10 mouse cellular contexts compared by ENCODE assay signal in the genomic region with DNA sequence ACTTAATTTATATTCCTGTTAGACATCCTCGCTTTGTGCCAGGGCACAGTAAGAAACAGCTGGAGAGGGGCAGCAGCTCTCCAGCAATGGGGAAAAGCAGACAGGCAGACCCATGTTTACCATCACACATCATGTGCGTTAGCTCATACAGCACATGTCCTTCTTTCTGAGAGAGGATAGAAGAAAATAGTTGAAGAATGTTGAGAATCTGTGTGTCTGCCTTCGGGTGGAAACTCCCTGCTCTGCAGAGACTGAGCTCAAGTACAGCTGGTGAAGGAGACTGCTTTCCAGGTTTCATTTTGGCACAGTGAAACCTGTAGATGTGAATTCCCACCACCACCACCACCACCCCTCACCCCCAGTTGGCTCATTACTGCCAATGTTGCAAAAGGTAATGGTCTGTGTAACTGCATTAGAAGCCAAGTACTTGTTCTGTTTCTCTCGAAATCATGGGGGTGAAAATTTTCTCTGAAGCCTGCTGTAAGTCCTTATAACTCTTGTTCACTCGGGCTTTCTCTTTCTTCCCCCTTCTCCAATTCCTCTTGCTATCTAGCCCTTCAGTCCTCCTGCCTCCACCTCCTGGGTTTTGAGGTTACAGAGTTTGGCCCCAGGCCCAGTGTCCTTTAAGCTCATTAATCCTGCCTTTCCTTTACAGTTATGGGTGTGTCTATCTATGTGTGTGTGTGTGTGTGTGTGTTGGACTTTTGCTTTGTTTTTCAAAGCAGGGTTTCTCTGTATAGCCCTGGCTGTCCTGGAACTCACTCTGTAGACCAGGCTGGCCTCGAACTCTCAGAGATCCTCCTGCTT.
DNase-seq lines count a peak whose midpoint lies in the region; ATAC-seq lines count a peak whose summit lies in the region.
"Had no signal": no experiment of that assay in that cellular context is flagged by ENCODE, and none has a peak within 500 bp of the region (broad histone marks: within the 10 kb centered on the region; RNA-seq: fewer than 3 reads in every experiment).

No protein-coding gene starts in this region.

- ATAC-seq in erythroblast, adult 5-6 weeks (replicated peaks; ENCODE audit: low FRiP score, poor library complexity, severe bottlenecking), result no peak

- DNase-seq in lung, postnatal 10 days, result peak; percentile 10
- DNase-seq in lung, adult 18-20 months, result no peak
- peak; percentile 42 for DNase-seq in adipocyte (ENCODE audit: low spot score)
- peak; percentile 56 for DNase-seq in kidney, postnatal 10 days
- DNase-seq in heart, adult 18-20 months, result no peak
- DNase-seq in embryo, embryonic 9.5 days (ENCODE audit: extremely low spot score), result no peak
- DNase-seq: cerebellum, adult 2 months; lung, adult 2 months; thymus, adult 18-20 months had no signal

Comparison
In these comparisons a context has a peak if more than half of its experiments do, and no peak if none do; other contexts are left out.
1. DNase-seq: peak in lung, postnatal 10 days (single experiment), adipocyte (single experiment) and kidney, postnatal 10 days (single experiment); none in lung, adult 18-20 months (0 of 2), heart, adult 18-20 months (0 of 2) and embryo, embryonic 9.5 days (single experiment).